Mouse (Mus musculus) bone marrow, adult 2 months (tissue): ENCODE data around the gene Ccdc71.

ENCODE experiments used
- CTCF ChIP-seq: fragments of 200-500 bp; IDR thresholded peaks from 2 replicates; pipeline ENCODE4 v1.5.1; 2011; ENCODE audit warnings: low read length, control low read depth; ENCODE audit not compliant: control insufficient read depth, insufficient read depth
- POLR2A ChIP-seq: fragments of 200-500 bp; IDR thresholded peaks from 2 replicates; pipeline ENCODE4 v1.6.1; 2011; ENCODE audit warnings: low read depth, mild to moderate bottlenecking, control low read depth, low read length, borderline replicate concordance; ENCODE audit not compliant: control insufficient read depth

DNA sequence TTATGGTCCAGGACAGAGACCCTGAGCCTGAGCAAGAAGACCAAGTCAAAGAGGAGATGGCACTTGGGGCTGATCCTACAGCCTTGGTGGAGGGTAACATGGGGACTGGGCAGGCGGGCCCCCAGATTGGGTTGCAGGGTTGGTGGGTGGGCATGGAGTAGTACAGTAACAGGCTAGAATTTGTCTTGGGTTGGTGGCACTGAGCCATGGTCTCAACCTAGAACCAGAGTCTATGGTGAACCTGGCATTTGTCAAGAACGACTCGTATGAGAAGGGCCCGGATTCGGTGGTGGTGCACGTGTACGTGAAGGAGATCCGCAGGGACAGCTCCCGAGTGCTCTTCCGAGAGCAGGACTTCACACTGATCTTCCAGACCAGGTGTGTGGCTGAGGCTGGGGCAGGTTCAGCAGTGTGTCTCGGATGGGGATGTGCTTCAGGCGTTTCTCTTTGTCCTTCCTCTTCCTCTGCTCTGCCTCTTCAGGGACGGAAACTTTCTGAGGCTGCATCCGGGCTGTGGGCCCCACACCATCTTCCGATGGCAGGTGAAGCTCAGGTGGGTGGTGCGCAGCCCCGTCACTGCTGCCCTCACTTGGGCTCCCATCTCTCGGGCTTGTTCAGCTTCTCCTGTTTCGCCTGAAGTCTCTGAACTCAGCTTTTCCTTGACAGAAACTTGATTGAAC is 34.0 kb downstream of the Ccdc71 start:
- TF ChIP-seq CTCF (no peak), POLR2A (no peak)
